ENCODE assay signal across 7 mouse cellular contexts in genomic region chr9:22070791-22071573, GRCm38 (mm10). TPM values are rescaled to one million over a fixed set of nuclear protein-coding genes. Genes with fewer than 3 reads are reported as not detected.
DNase-seq lines count a peak whose midpoint lies in the region; ATAC-seq and TF ChIP-seq lines count a peak whose summit lies in the region.

TSS of gene Gm49318 (minus strand) at chr9:22071259.
TSS of gene Zfp653 (minus strand) at chr9:22071376.

- DNase-seq in adrenal gland, adult 8-10 months, result peak; percentile 95
- DNase-seq in embryo, embryonic 9.5 days (ENCODE audit: extremely low spot score), result peak; percentile 95
- DNase-seq in gastrocnemius, postnatal 4 days (ENCODE audit: low spot score in 2 of 2), result peak; percentile 95 to 99
- DNase-seq in left cerebral cortex, postnatal 4 days, result peak; percentile 99

- peak within 1 kb of the TSS; percentile 93 for H3K4me3 ChIP-seq in intestine, postnatal 0 days (ENCODE audit: low read depth, low read length)
- peak within 1 kb of the TSS; percentile 90 for H3K4me3 ChIP-seq in midbrain, embryonic 12.5 days
- H3K4me3 ChIP-seq in small intestine, adult 2 months (ENCODE audit: low read depth, low read length), result peak within 1 kb of the TSS; percentile 85

- peak within 1 kb of the TSS; percentile 86 for H3K9ac ChIP-seq in intestine, postnatal 0 days (ENCODE audit: low read depth, low read length)
- H3K9ac ChIP-seq in midbrain, embryonic 12.5 days (replicated peaks), result peak within 1 kb of the TSS; percentile 93

- no peaks in the 10 kb centered on the region for H3K4me1 ChIP-seq in intestine, postnatal 0 days (replicated peaks; ENCODE audit: control insufficient read depth, insufficient read depth, low read length)
- peaks cover 11% of the 10 kb centered on the region for H3K4me1 ChIP-seq in midbrain, embryonic 12.5 days
- peaks cover 3% of the 10 kb centered on the region; the same call in 1 of the 2 replicates for H3K4me1 ChIP-seq in small intestine, adult 2 months (ENCODE audit: control insufficient read depth, insufficient read depth, insufficient read length, low read length)

- H3K27ac ChIP-seq in intestine, postnatal 0 days (ENCODE audit: low read depth, low read length), result peak within 1 kb of the TSS; percentile 97
- peak within 1 kb of the TSS; percentile 95 for H3K27ac ChIP-seq in midbrain, embryonic 12.5 days (replicated peaks)
- H3K27ac ChIP-seq in small intestine, adult 2 months (ENCODE audit: insufficient read depth, low read depth, low read length), result peak within 1 kb of the TSS; percentile 82

- no peaks in the 10 kb centered on the region for H3K9me3 ChIP-seq in intestine, postnatal 0 days (ENCODE audit: control insufficient read depth)
- H3K9me3 ChIP-seq in midbrain, embryonic 12.5 days, result no peaks in the 10 kb centered on the region

- peak; percentile 37; the same call in 1 of the 2 replicates for TF ChIP-seq CTCF in intestine, postnatal 0 days (IDR thresholded peaks at IDR 0.05; ENCODE audit: low read depth)
- no peak for TF ChIP-seq CTCF in small intestine, adult 2 months (IDR thresholded peaks at IDR 0.05; ENCODE audit: extremely low read depth, insufficient read length, insufficient replicate concordance, low read depth, low read length)

- TF ChIP-seq POLR2A in small intestine, adult 2 months (IDR thresholded peaks at IDR 0.05; ENCODE audit: low read depth, low read length), result peak; percentile 42

- under 1% methylated on average over 70 of the region's 87 CpGs for WGBS in intestine, postnatal 0 days
- under 1% methylated on average over 79 of the region's 87 CpGs for WGBS in midbrain, embryonic 12.5 days
- WGBS in small intestine, adult 2 months, result under 1% methylated on average over 80 of the region's 87 CpGs

- H3K4me2 ChIP-seq in intestine, postnatal 0 days (replicated peaks; ENCODE audit: low read depth), result peak within 1 kb of the TSS; percentile 63
- H3K4me2 ChIP-seq in midbrain, embryonic 12.5 days (replicated peaks), result peak within 1 kb of the TSS; percentile 61

- intact Hi-C loops in left cerebral cortex, postnatal 4 days (cut with DNase I), result no loop called here

- no peaks in the 10 kb centered on the region for H3K27me3 ChIP-seq in intestine, postnatal 0 days (replicated peaks; ENCODE audit: control insufficient read depth, insufficient read depth, low read length)
- H3K27me3 ChIP-seq in midbrain, embryonic 12.5 days, result no peaks in the 10 kb centered on the region
- H3K27me3 ChIP-seq in small intestine, adult 2 months (ENCODE audit: control insufficient read depth, insufficient read depth, low read length), result no peaks in the 10 kb centered on the region

- peak; percentile 96 for ATAC-seq in intestine, postnatal 0 days
- ATAC-seq in midbrain, embryonic 12.5 days (ENCODE audit: low FRiP score, low read depth), result peak; percentile 98

- H3K36me3 ChIP-seq in intestine, postnatal 0 days (ENCODE audit: control insufficient read depth, insufficient read depth), result peaks cover 24% of the 10 kb centered on the region
- peaks cover 51% of the 10 kb centered on the region for H3K36me3 ChIP-seq in midbrain, embryonic 12.5 days
- H3K36me3 ChIP-seq in small intestine, adult 2 months (ENCODE audit: control insufficient read depth, insufficient read depth, low read length), result peaks cover 10% of the 10 kb centered on the region; the same call in 1 of the 2 replicates

RNA-seq across cellular contexts. Expression of gene Gm49318, which starts in this region (rescaled TPM):
- total RNA-seq in adrenal gland, adult 8-10 months (2022), result under 1 TPM in 1 of 4 experiments, not detected in 3; 0.73 TPM
- total RNA-seq in gastrocnemius, postnatal 4 days (2021), result under 1 TPM in 1 of 2 experiments, not detected in 1; 0.54 TPM
- not detected in 2 replicates for polyA plus RNA-seq in intestine, postnatal 0 days (2015; fragmentation: Nextera tagmentation; extraction: Ambion mirVana)
- not detected for total RNA-seq in left cerebral cortex, postnatal 4 days (2021)
- polyA plus RNA-seq in midbrain, embryonic 12.5 days (2016; fragmentation: Nextera tagmentation; extraction: Ambion mirVana), result not detected in 2 replicates
- polyA plus RNA-seq in small intestine, adult 2 months (2012; rRNA removed), result not detected in 2 replicates

RNA-seq across cellular contexts. Expression of gene Zfp653, which starts in this region (rescaled TPM):
- total RNA-seq in adrenal gland, adult 8-10 months (2022), result 10 to 100 TPM in 3 of 4 experiments, 1 to 10 TPM in 1; 6.9 to 15.6 (median 12.3) TPM
- total RNA-seq in gastrocnemius, postnatal 4 days (2021), result 1 to 10 TPM; 5.6 to 7.4 TPM
- 4.2 and 4.5 TPM in 2 replicates for polyA plus RNA-seq in intestine, postnatal 0 days (2015; fragmentation: Nextera tagmentation; extraction: Ambion mirVana)
- total RNA-seq in left cerebral cortex, postnatal 4 days (2021), result 10 to 100 TPM; 28.6 to 30.1 TPM
- polyA plus RNA-seq in midbrain, embryonic 12.5 days (2016; fragmentation: Nextera tagmentation; extraction: Ambion mirVana), result 19.0 and 21.2 TPM in 2 replicates
- polyA plus RNA-seq in small intestine, adult 2 months (2012; rRNA removed), result 6.6 and 13.2 TPM in 2 replicates

Comparison
In these comparisons a context has a peak if more than half of its experiments do, and no peak if none do; other contexts are left out.
1. Peak in every context shown above with its lines: DNase-seq, ATAC-seq, H3K4me3 ChIP-seq and H3K27ac ChIP-seq.